Mouse (Mus musculus) MEL (cell line): Measurements from ENCODE around the gene Tmem132c. TPM values are rescaled to one million over a fixed set of nuclear protein-coding genes. Genes with fewer than 3 reads are reported as not detected.

Experiments used
- DNase-seq: peaks from one replicate; pipeline ENCODE4 v3.0.0; 2011; ENCODE audit warnings: low read depth, low spot score
- H3K27ac ChIP-seq: 2 replicates; pipeline ENCODE4 v1.5.1; 2012; ENCODE audit warnings: low read depth, mild to moderate bottlenecking, control low read depth, low read length, moderate library complexity; ENCODE audit not compliant: control insufficient read depth
- H3K27me3 ChIP-seq, 2 experiments: fragments of 150-350 bp in 1 of 2; sonication (generic) in 1 of 2; 2 replicates each; pipeline ENCODE4 v1.6.1; 2012; ENCODE audit warnings: low read length in 2 of 2, mild to moderate bottlenecking in 2 of 2, improper control_type of control experiment in 1 of 2, moderate library complexity in 1 of 2; ENCODE audit not compliant: insufficient read depth in 2 of 2, control insufficient read depth in 1 of 2
- H3K36me3 ChIP-seq, 2 experiments: 2 replicates each; pipeline ENCODE4 v1.6.1; 2012 to 2014; ENCODE audit warnings: low read length in 2 of 2, improper control_type of control experiment in 1 of 2, inconsistent platforms in 1 of 2, mild to moderate bottlenecking in 1 of 2; ENCODE audit not compliant: insufficient read depth in 2 of 2, control insufficient read depth in 1 of 2
- H3K4me1 ChIP-seq, 2 experiments: fragments of 150-350 bp in 1 of 2; sonication (generic) in 1 of 2; 2 replicates each; pipeline ENCODE4 v1.6.1; 2012; ENCODE audit warnings: low read length in 2 of 2, improper control_type of control experiment in 1 of 2, mild to moderate bottlenecking in 1 of 2; ENCODE audit not compliant: insufficient read depth in 2 of 2, control insufficient read depth in 1 of 2
- H3K4me3 ChIP-seq, 2 experiments: fragments of 150-350 bp in 1 of 2; sonication (generic) in 1 of 2; 2 replicates each; pipeline ENCODE4 v1.5.1; 2012; ENCODE audit warnings: low read depth in 2 of 2, low read length in 2 of 2, mild to moderate bottlenecking in 2 of 2, moderate library complexity in 2 of 2, control low read depth in 1 of 2, improper control_type of control experiment in 1 of 2; ENCODE audit not compliant: control insufficient read depth in 1 of 2, insufficient read depth in 1 of 2
- H3K79me2 ChIP-seq: 2 replicates; pipeline ENCODE4 v1.6.1; 2012; ENCODE audit warnings: mild to moderate bottlenecking, low read length, moderate library complexity; ENCODE audit not compliant: control insufficient read depth, poor library complexity, insufficient read depth
- H3K9ac ChIP-seq: 2 replicates; pipeline ENCODE4 v1.6.1; 2012; ENCODE audit warnings: low read depth, mild to moderate bottlenecking, control low read depth, low read length, moderate library complexity; ENCODE audit not compliant: control insufficient read depth, poor library complexity, severe bottlenecking
- H3K9me3 ChIP-seq: fragments of 150-350 bp; sonication (generic); replicated peaks from 2 replicates; pipeline ENCODE4 v1.6.1; 2012; ENCODE audit warnings: mild to moderate bottlenecking, low read length, improper control_type of control experiment, moderate library complexity; ENCODE audit not compliant: insufficient read depth
- CHD1 ChIP-seq: IDR thresholded peaks from 2 replicates; pipeline ENCODE4 v1.6.1; 2012; ENCODE audit warnings: low read depth, mild to moderate bottlenecking, inconsistent platforms, low read length, improper control_type of control experiment
- CHD2 ChIP-seq: IDR thresholded peaks from 2 replicates; pipeline ENCODE4 v1.6.1; 2011; ENCODE audit warnings: low read length, improper control_type of control experiment
- CTCF ChIP-seq, 3 experiments: IDR thresholded peaks in 2 of 3; conservative IDR thresholded peaks in 1 of 3; 2 replicates each; pipeline ENCODE4 v1.5.1; 2011 to 2012; ENCODE audit warnings: low read length in 3 of 3, low read depth in 2 of 3, mild to moderate bottlenecking in 2 of 3, improper control_type of control experiment in 1 of 3, inconsistent platforms in 1 of 3, mixed read lengths in 1 of 3, moderate library complexity in 1 of 3; ENCODE audit not compliant: control insufficient read depth in 1 of 3, insufficient read depth in 1 of 3, poor library complexity in 1 of 3, severe bottlenecking in 1 of 3
- ELF1 ChIP-seq: IDR thresholded peaks from 2 replicates; pipeline ENCODE4 v1.6.1; 2014; ENCODE audit warnings: low read depth, mild to moderate bottlenecking, inconsistent platforms, low read length, improper control_type of control experiment, moderate library complexity
- ETS1 ChIP-seq: IDR thresholded peaks from 2 replicates; pipeline ENCODE4 v1.6.1; 2012; ENCODE audit warnings: low read depth, mild to moderate bottlenecking, inconsistent platforms, low read length, improper control_type of control experiment, moderate library complexity
- JUND ChIP-seq: IDR thresholded peaks from 2 replicates; pipeline ENCODE4 v1.6.1; 2011; ENCODE audit warnings: low read depth, mild to moderate bottlenecking, improper control_type of control experiment, low read length
- KAT2A ChIP-seq: conservative IDR thresholded peaks from 2 replicates; pipeline ENCODE4 v1.6.1; 2012; ENCODE audit warnings: low read depth, low read length, improper control_type of control experiment, inconsistent platforms
- MAX ChIP-seq: IDR thresholded peaks from 2 replicates; pipeline ENCODE4 v1.6.1; 2011; ENCODE audit warnings: low read length, improper control_type of control experiment
- MAZ ChIP-seq: IDR thresholded peaks from 2 replicates; pipeline ENCODE4 v1.6.1; 2012; ENCODE audit warnings: low read depth, mild to moderate bottlenecking, inconsistent platforms, low read length, improper control_type of control experiment
- MXI1 ChIP-seq: IDR thresholded peaks from 2 replicates; pipeline ENCODE4 v1.6.1; 2011; ENCODE audit warnings: mild to moderate bottlenecking, low read depth, low read length, improper control_type of control experiment
- MYB ChIP-seq: IDR thresholded peaks from 2 replicates; pipeline ENCODE4 v1.6.1; 2011; ENCODE audit warnings: mild to moderate bottlenecking, low read depth, low read length, improper control_type of control experiment
- NELFE ChIP-seq: IDR thresholded peaks from 2 replicates; pipeline ENCODE4 v1.6.1; 2011; ENCODE audit warnings: low read depth, low read length, improper control_type of control experiment
- POLR2A ChIP-seq, 2 experiments: IDR thresholded peaks; 2 replicates each; pipeline ENCODE4 v1.6.1; 2011 to 2012; ENCODE audit warnings: low read length in 2 of 2, mild to moderate bottlenecking in 2 of 2, control low read depth in 1 of 2, improper control_type of control experiment in 1 of 2, low read depth in 1 of 2, moderate library complexity in 1 of 2; ENCODE audit not compliant: control insufficient read depth in 1 of 2, insufficient read depth in 1 of 2, poor library complexity in 1 of 2
- RAD21 ChIP-seq: IDR thresholded peaks from 2 replicates; pipeline ENCODE4 v1.6.1; 2011; ENCODE audit warnings: mild to moderate bottlenecking, low read depth, low read length, improper control_type of control experiment
- RCOR1 ChIP-seq: IDR thresholded peaks from 2 replicates; pipeline ENCODE4 v1.6.1; 2012; ENCODE audit warnings: low read depth, mild to moderate bottlenecking, inconsistent platforms, low read length, improper control_type of control experiment
- SMC3 ChIP-seq: IDR thresholded peaks from 2 replicates; pipeline ENCODE4 v1.6.1; 2011; ENCODE audit warnings: low read depth, low read length, improper control_type of control experiment
- TCF12 ChIP-seq: IDR thresholded peaks from 2 replicates; pipeline ENCODE4 v1.6.1; 2014; ENCODE audit warnings: low read depth, mild to moderate bottlenecking, inconsistent platforms, low read length, improper control_type of control experiment, moderate library complexity
- USF1 ChIP-seq: IDR thresholded peaks from 2 replicates; pipeline ENCODE4 v1.6.1; 2014; ENCODE audit warnings: low read depth, mild to moderate bottlenecking, inconsistent platforms, low read length, improper control_type of control experiment, moderate library complexity
- USF2 ChIP-seq, 2 experiments: IDR thresholded peaks; 2 replicates each; pipeline ENCODE4 v1.6.1; 2011 to 2012; ENCODE audit warnings: improper control_type of control experiment in 2 of 2, low read length in 2 of 2, borderline replicate concordance in 1 of 2, inconsistent platforms in 1 of 2, low read depth in 1 of 2, mild to moderate bottlenecking in 1 of 2; ENCODE audit not compliant: insufficient read depth in 1 of 2
- ZC3H11A ChIP-seq: IDR thresholded peaks from 2 replicates; pipeline ENCODE4 v1.6.1; 2012; ENCODE audit warnings: low read depth, mild to moderate bottlenecking, inconsistent platforms, low read length, improper control_type of control experiment
- ZKSCAN1 ChIP-seq: IDR thresholded peaks from 2 replicates; pipeline ENCODE4 v1.6.1; 2012; ENCODE audit warnings: low read depth, mild to moderate bottlenecking, inconsistent platforms, low read length, improper control_type of control experiment, moderate library complexity
- ZMIZ1 ChIP-seq: IDR thresholded peaks from 2 replicates; pipeline ENCODE4 v1.6.1; 2012; ENCODE audit warnings: low read depth, mild to moderate bottlenecking, inconsistent platforms, low read length, improper control_type of control experiment, moderate library complexity
- ZNF384 ChIP-seq: IDR thresholded peaks from 2 replicates; pipeline ENCODE4 v1.6.1; 2012; ENCODE audit warnings: low read depth, mild to moderate bottlenecking, inconsistent platforms, low read length, improper control_type of control experiment
- polyA plus RNA-seq, 2 experiments: library from polyadenylated mRNA; stranded (reverse) in 1 of 2; unstranded in 1 of 2; fragments of >175 nt in 1 of 2; fragments of >200 nt in 1 of 2; gene quantifications; 2 replicates each; pipeline versions ENCODE4 v1.2.1 to v1.2.4; 2012; ENCODE audit warnings: low replicate concordance in 2 of 2, low read depth in 1 of 2; ENCODE audit not compliant: insufficient read length in 2 of 2, insufficient read depth in 1 of 2, missing spikeins in 1 of 2
- total RNA-seq: library from RNA; depleted of rRNA; stranded (reverse); fragments of 300-350 nt; gene quantifications from 2 replicates; pipeline ENCODE4 v1.2.3, GENCODE M21; 2012

Tmem132c gene
- total and polyA plus RNA-seq, 3 experiments, result not detected

DNA sequence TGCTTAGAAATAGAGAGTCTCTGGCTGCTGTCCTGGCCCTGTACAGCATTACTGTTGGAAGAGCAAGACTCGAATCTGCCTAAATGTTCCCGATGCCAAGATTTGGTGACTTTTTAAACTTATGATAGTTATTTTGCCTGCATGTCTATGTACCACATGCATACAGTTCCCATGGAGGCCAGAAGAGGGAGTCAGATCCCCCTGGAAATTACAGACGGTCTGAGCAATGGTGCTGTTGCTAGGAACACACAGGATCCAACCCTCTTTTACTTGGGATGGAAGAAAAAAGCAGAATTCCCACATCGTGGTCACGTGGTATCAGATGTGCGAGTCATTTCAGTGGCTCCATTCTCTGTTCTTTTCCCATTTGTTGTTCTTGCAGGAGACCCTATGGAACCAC, 351.2 kb downstream of the Tmem132c start:
- no peak overlapping the region for H3K4me3 ChIP-seq
- H3K36me3 ChIP-seq, result no peaks in the 10 kb centered on the region
- peak; percentile 40 for DNase-seq
- no peaks in the 10 kb centered on the region for H3K4me1 ChIP-seq
- no peak overlapping the region for H3K27ac ChIP-seq
- no peak overlapping the region for H3K9ac ChIP-seq
- H3K27me3 ChIP-seq, result no peaks in the 10 kb centered on the region
- no peaks in the 10 kb centered on the region for H3K79me2 ChIP-seq
- no peaks in the 10 kb centered on the region for H3K9me3 ChIP-seq
- TF ChIP-seq ZNF384, result no peak
- peak; percentile 26 for TF ChIP-seq SMC3
- TF ChIP-seq CTCF (IDR thresholded peaks at IDR 0.05 in 2 of 3, conservative IDR thresholded peaks at IDR 0.05 in 1 of 3; ENCODE audit: control insufficient read depth in 1 of 3, insufficient read depth in 1 of 3, low read depth in 2 of 3, low read length in 3 of 3, poor library complexity in 1 of 3, severe bottlenecking in 1 of 3), result peak; percentile 37 to 59 (median 47); a peak in 5 of 6 replicates
- TF ChIP-seq RAD21, result peak; percentile 4

GRCm38 (mm10) chr5:127595676-127596075, 354.1 kb downstream of the Tmem132c start:
- H3K9ac ChIP-seq, result no peak overlapping the region
- TF ChIP-seq ZMIZ1 (no peak), ZC3H11A (no peak)
- TF ChIP-seq, all 39 proteins: peak for 0
- no peaks in the 10 kb centered on the region for H3K4me1 ChIP-seq
- H3K27ac ChIP-seq, result no peak overlapping the region
- H3K27me3 ChIP-seq, result no peaks in the 10 kb centered on the region
- no peak for DNase-seq
- H3K36me3 ChIP-seq, result peaks cover 0 to 6% of the 10 kb centered on the region in 2 experiments; a peak in 1 of 4 replicates
- no peak overlapping the region for H3K4me3 ChIP-seq
- no peaks in the 10 kb centered on the region for H3K9me3 ChIP-seq
- no peaks in the 10 kb centered on the region for H3K79me2 ChIP-seq

- DNase-seq, result no peak
- H3K9me3 ChIP-seq, result no peaks in the 10 kb centered on the region
- H3K9ac ChIP-seq, result no peak overlapping the region
- no peak overlapping the region for H3K4me3 ChIP-seq
- no peaks in the 10 kb centered on the region for H3K27me3 ChIP-seq
- H3K36me3 ChIP-seq, result peaks cover 0 to 6% of the 10 kb centered on the region in 2 experiments; a peak in 1 of 4 replicates
- TF ChIP-seq MXI1, result no peak
- no peak for TF ChIP-seq ELF1
- no peak for TF ChIP-seq ZMIZ1
- TF ChIP-seq MYB, result no peak
- TF ChIP-seq ZKSCAN1, result no peak
- TF ChIP-seq USF1, result no peak
- no peak for TF ChIP-seq CHD2
- no peak for TF ChIP-seq NELFE
- TF ChIP-seq CHD1, result no peak
- TF ChIP-seq TCF12, result no peak
- no peak for TF ChIP-seq RCOR1
- TF ChIP-seq USF2 (IDR thresholded peaks at IDR 0.05; ENCODE audit: borderline replicate concordance in 1 of 2, insufficient read depth in 1 of 2, low read depth in 1 of 2, low read length in 2 of 2), result no peak
- TF ChIP-seq ETS1, result no peak
- TF ChIP-seq MAX, result no peak
- TF ChIP-seq CTCF (IDR thresholded peaks at IDR 0.05 in 2 of 3, conservative IDR thresholded peaks at IDR 0.05 in 1 of 3; ENCODE audit: control insufficient read depth in 1 of 3, insufficient read depth in 1 of 3, low read depth in 2 of 3, low read length in 3 of 3, poor library complexity in 1 of 3, severe bottlenecking in 1 of 3), result no peak
- no peak for TF ChIP-seq MAZ
- no peak for TF ChIP-seq JUND
- TF ChIP-seq POLR2A (IDR thresholded peaks at IDR 0.05; ENCODE audit: control insufficient read depth in 1 of 2, insufficient read depth in 1 of 2, low read depth in 1 of 2, low read length in 2 of 2, poor library complexity in 1 of 2), result no peak
- no peak for TF ChIP-seq KAT2A
- TF ChIP-seq SMC3, result no peak
- H3K4me1 ChIP-seq, result no peaks in the 10 kb centered on the region
- no peaks in the 10 kb centered on the region for H3K79me2 ChIP-seq
- no peak overlapping the region for H3K27ac ChIP-seq
Measured at GRCm38 (mm10) chr5:127596862-127597261, 355.3 kb downstream of the Tmem132c start.
